Mouse (Mus musculus) G1E-ER4 (cell line): ENCODE data around the gene Hist1h2bb. TPM values are rescaled to one million over a fixed set of nuclear protein-coding genes. Genes with fewer than 3 reads are reported as not detected.
"Not testable (repeated sequence)": the region's sequence is repeated elsewhere in the genome, so short reads cannot be mapped to it uniquely, and the experiment has no call there.

Source experiments
- GATA1 ChIP-seq: IDR thresholded peaks from one replicate; pipeline ENCODE4 v1.8.0; 2012; ENCODE audit warnings: low read length, inconsistent platforms
- polyA plus RNA-seq: library from polyadenylated mRNA; stranded (reverse); fragments of >175 nt; gene quantifications from 2 replicates; pipeline ENCODE4 v1.2.3, GENCODE M21; 2012

The Hist1h2bb gene
- polyA plus RNA-seq = 6.6 and 10.7 TPM in 2 replicates

GRCm38 (mm10) chr13:23746201-23747080 is at the start of gene Hist1h2bb:
TSS of gene Hist1h2bb (plus strand) at chr13:23746734.
- not testable (repeated sequence) for TF ChIP-seq GATA1

GRCm38 (mm10) chr13:23697491-23698299 is 48.8 kb upstream of the Hist1h2bb start:
- TF ChIP-seq GATA1 = no peak

- no peak for TF ChIP-seq GATA1
Measured at GRCm38 (mm10) chr13:23698300-23698693, 48.2 kb upstream of the Hist1h2bb start, which contains the start of gene Hist1h4c. TSS of gene Hist1h4c (minus strand) at chr13:23698454.

- no peak for TF ChIP-seq GATA1
Measured at GRCm38 (mm10) chr13:23698996-23699395, 47.5 kb upstream of the Hist1h2bb start.

GRCm38 (mm10) chr13:23699767-23700166 is 46.8 kb upstream of the Hist1h2bb start:
- no peak for TF ChIP-seq GATA1

- no peak for TF ChIP-seq GATA1
Measured at GRCm38 (mm10) chr13:23700786-23701520, 45.6 kb upstream of the Hist1h2bb start.

DNA sequence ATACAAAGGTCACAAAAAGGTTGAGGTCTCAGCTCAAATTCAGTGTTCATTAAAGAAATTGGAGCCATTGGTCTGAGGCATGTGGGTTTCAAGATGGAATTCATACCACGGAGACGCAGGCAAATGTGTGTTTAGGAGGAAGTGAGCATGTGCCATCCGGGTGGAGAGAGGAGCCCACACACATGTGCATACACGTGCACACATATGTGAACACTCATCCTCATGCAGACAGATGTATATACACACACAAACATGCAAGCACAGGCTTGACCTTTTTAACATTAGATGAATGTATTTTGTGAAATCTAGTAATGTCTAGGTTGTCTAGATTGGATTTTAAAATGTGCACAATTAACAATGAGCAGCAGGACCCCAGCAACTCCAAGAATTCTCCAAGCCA is 44.3 kb upstream of the Hist1h2bb start:
- TF ChIP-seq GATA1 = no peak

- TF ChIP-seq GATA1 = no peak
Measured at GRCm38 (mm10) chr13:23705751-23706356, 40.7 kb upstream of the Hist1h2bb start.

DNA sequence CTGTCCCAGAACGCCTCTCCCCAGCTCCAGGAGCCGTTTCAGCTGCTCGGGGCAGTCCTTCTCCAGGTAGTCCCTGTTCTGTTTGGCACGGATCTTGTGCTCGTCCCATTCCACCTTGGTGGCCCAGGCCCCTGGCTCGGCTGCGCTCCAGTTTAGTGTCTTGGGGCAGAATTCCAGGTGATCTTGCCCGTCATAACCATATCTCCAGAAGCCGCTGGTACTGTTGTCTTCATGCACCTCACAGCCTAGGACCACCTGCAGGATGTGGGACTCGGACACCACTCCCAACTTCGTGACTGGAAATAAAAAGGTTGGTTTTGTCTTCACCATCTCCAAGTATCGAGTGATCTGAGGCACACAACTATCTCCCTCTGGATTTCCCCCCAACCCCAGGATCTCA is 39.8 kb upstream of the Hist1h2bb start:
- no peak for TF ChIP-seq GATA1

DNA sequence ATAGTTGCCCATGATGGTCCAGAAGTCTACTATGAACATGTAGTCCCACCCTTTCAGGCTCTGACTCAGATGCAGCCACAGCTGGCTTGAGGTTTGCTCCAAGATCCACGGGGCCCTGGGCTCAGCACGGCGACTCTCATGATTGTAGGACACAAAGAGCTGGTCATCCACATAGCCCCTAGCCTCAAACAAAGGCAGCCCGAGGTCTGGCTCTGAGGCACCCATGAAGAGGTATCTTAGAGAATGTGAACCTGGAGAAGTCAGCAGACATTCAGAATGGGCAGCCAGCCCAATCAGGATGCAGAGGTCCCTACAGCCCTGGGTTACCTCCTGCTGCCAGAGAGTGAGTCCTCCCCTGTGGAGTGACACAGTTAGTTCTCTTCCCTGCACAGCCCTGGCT is 38.5 kb upstream of the Hist1h2bb start:
- TF ChIP-seq GATA1 = no peak

- TF ChIP-seq GATA1 = no peak
Measured at GRCm38 (mm10) chr13:23708654-23709053, 37.9 kb upstream of the Hist1h2bb start.

DNA sequence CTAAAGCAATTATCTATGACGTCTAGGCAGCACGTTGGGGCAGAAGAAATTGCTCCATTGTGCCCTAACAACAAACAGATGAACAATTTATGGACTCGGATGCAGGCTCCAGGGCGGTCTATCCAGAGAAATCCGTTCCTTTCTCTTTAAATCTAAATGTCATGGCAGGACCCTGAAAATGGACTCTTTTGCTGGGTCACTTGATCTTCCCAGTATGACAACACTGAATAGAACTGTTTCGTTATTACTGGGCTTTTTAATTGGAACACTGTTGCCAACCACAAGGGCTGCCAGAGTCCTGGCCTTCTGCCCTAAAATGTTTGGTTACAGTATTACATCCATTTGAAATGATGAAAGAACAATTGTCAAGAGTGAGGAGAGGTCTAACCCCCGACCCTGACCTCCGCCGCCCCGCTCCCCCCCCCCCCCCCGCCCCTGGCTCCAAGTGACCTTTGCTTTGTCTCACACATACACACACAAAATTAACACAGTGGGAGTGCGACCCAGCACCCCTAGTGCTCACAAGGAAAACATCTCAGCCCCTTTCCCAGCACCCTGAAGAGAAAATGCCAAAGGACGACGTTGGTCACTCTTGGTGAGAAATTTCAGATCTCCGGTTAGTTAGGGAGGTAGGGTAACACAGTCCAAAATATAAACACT is 36.7 kb upstream of the Hist1h2bb start:
- TF ChIP-seq GATA1 = no peak

GRCm38 (mm10) chr13:23710374-23711089 is 36.0 kb upstream of the Hist1h2bb start, which contains the start of gene Hfe:
TSS of gene Hfe (minus strand) at chr13:23710854.
- no peak for TF ChIP-seq GATA1

GRCm38 (mm10) chr13:23716261-23717042 is 30.1 kb upstream of the Hist1h2bb start:
- no peak for TF ChIP-seq GATA1
